Mouse (Mus musculus): ENCODE measurements around the gene Tff3.

Tff3 gene

DNA sequence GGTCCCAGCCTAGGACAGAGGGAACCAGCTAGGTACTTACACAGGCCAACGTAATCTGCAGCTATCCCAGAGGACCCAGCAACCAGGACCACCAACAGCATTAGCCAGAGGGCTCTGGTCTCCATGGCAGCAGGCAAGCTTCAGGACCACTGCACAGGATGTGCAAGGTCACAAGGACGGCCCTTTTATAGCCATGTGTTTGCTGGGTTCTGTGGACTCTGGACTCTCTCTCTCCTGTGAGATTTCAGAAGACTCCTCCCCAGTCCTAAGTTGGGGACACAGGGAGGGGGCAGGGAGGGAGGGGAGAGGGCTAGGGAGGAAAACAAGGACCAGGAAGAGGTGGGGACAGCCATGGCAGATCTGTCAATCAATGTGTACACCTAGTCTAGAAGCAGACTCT is at the start of gene Tff3:
Gene Tff3, minus strand, starts transcription at position 195 of the 400 bp plus-strand sequence.
- no peak for DNase-seq

DNA sequence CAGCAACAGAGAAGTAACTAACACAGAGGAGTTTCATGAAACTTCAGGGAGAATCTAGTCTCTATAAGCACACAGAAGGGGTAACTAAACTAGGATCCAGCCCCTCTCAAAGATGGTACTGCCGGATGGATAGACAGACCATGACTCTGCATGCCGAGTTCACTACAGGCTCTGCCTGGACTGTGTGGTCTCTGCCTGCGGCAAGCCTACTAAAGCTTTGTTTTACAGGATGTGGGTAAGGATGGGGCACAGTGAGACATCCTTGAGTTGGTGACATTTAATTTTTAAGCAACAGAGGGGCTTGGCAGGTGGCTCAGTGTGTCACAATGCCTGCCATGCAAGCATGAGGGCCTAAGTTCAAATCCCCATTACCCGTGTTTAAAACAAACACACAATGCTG is 46.9 kb upstream of the Tff3 start:
- DNase-seq = no peak

DNA sequence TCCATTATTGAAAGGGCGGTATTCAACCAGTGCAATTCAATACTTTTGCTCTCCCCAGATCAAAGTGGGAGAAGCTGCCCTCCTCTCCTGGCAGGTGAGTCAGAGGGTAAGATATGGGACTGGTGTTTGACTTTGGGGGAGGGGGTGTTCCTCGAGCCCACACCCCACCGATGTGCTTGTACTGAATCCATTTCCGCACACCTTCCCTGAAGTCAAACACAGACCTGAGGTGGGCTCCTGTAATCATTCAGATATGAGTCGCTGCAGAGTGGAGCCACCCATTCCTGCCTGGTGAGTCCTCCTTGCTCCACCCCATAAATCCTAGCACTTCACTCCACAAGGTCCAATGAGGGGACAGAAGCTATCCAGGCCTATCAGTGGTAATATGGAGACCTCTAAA is 40.4 kb upstream of the Tff3 start:
- DNase-seq = no peak

DNA sequence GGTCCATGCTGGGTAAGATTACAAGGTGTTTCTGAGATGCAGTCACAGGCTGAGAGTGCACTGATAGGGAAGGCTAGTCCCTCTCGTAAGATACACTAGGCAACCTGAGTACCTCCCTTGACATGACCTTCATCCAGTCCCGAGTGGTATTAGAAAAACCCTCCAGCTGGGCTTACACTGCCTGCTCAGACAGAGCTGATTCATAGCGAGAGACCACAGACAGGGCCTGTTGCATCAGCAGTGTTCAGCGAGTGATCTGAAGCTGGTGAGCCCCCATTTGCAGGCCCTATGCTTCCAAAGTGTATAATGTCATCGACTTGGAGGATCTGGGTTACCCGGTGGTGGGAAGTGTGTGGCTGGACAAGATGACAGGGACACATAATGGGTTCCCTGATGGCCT is 35.7 kb upstream of the Tff3 start, which contains the start of gene Tff1:
Gene Tff1, minus strand, starts transcription at position 151 of the 400 bp plus-strand sequence.
- DNase-seq = no peak

DNA sequence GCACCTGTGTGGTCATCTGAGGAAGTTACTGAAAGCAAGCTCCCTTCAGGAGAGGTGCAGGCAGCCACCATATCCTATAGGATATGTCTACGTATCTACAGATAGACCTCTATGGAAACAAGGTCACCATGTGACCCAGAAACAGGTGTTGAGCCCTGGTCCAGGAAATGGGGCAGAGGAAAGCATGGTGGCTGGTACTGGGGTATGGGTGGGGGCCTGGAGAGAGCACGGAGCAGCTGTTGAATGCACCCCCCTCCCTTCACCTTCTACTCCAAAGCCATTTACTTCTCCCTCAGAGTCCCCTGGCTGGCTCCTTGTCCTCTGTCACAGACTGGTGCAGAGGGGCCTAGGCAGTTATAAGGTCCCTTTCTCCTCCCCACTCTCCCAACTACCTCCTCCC is 34.4 kb upstream of the Tff3 start:
- no peak for DNase-seq

DNA sequence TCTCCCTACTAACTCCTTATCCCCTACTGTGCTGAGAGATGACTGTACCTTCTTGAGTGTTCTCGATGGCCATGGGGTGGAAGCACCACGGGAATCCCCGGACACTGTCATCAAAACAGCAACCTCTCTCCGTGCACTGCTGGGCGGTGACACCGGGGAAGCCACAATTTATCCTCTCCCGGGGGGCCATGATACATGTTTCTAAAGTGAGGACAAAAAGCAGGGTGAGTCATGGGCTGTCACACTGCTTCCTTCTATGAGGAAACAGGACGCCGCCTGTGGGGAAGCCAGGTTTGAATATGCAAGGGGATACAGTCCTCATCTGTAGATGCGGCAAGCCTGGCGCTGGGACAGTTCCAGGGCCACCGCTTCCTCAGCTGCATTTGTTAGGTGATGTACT is 33.2 kb upstream of the Tff3 start:
- DNase-seq = peak; percentile 27

DNA sequence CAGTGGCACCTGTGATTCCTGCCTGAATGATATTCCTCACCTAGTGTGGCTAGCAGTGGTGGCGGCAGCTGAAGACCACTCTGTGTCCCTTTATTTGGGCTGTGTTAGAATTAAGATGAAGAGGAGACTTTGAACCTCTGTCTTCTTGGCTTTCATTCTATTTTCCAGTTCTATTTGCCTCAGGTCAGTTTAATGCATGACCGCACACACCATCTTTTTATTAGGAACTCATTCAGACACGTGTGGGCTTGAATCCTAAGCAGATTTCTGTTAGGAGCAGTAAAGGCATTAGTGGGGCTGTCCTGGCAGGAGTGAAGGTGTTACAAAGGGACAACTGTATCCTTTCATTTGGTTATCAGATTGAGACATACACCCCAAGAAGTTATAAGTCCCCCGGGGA is 30.8 kb upstream of the Tff3 start:
- peak; percentile 71 for DNase-seq

DNA sequence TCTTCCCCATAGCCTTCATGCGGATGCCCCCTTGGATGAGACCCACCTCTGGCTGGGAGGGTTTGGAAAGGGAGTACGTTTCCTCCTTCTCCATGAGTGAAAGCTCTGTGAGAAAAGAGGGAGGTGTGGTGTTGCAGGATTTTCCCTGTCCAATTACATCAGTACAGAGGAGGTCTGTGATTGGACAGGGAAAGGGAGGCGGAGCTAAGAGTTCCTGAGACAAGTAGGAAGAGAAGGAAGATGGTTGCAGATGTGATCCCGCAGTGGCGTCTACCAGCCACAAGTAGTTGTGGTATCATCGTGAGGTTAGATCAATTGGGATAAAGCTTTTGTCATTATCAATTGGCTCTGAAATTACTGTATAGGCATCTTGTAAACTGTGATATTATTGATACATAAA is 28.5 kb upstream of the Tff3 start:
- no peak for DNase-seq

DNA sequence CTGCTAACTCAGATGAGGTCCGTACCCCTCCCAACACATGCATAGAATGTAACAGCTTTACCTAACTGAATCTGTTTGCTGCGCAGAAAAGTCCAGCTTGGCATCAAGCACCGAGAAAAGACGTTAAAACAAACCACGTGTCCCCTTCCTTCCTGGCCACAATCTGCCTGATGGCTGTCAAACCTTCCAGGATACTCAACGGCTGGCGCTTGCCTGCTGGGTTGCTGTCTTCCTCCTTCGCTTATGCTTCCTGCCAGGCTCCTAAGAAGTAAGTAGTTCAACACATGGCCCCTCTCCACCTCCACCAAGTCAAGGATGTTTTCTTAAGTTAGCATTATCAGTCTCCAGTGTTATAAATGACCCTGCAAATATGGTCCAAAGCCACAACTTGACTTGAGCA is 24.3 kb upstream of the Tff3 start:
- no peak for DNase-seq

DNA sequence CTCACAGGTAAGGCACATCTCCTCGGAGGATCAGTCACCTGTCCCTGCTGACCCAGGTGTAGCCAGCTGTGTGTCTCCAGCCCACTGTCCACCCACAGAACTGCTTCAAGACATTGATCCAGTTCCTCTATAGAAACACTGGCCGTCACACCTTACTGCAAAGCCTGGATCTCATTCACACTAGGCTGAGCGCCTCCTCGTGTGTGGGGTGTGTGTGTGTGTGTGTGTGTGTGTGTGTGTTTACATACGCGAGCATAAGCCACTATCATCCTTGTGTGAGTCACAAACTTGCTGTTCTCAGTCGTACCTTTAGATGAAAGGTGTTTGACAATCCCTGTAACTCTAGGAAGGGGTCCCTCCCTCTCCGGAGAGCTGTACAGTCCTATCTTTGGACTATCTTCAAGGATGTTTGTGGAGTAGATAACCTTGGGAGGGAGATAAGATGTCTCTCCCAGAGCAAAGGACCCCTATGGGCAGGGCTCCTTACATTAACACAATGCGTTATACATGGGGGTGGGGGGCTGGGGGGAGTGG is 23.6 kb upstream of the Tff3 start:
- no peak for DNase-seq

DNA sequence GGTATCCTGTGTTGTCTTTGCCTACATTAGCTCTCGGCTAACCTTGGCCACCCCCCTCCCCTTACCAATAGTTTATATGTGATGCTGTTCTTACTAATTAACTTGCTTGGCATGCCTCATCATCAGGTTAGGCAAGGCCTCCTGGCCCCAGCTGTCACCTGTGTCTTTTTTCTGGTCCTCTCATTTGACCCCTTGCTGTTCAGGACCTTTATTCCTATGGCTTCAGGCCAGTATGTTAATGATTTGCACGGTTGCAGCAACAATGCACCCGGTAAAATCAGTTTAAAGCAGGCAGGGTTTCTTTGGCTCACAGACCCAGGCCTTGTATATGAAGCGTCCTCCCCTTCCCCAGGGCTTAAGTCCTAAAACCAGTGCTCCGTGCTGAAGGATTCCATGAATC is 23.1 kb upstream of the Tff3 start:
- DNase-seq = peak; percentile 94

DNA sequence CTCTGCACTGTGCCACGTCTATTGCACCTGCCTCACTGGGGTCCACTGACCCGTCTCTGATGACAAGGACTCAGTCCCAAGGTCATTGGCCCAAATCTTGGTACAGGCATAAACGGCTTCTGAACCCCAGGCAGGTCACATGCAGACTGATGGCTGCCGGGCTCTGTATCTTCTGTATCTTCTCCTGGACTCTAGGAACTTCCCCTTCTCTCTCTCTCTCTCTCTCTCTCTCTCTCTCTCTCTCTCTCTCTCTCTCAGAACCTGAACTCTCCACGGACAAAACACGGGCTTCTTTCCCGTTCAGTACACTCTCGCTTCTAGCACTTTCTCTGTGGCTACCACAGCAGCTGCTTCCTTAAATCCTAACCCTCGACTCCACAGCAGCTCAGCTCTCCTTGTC is 16.6 kb upstream of the Tff3 start:
- DNase-seq = no peak

DNA sequence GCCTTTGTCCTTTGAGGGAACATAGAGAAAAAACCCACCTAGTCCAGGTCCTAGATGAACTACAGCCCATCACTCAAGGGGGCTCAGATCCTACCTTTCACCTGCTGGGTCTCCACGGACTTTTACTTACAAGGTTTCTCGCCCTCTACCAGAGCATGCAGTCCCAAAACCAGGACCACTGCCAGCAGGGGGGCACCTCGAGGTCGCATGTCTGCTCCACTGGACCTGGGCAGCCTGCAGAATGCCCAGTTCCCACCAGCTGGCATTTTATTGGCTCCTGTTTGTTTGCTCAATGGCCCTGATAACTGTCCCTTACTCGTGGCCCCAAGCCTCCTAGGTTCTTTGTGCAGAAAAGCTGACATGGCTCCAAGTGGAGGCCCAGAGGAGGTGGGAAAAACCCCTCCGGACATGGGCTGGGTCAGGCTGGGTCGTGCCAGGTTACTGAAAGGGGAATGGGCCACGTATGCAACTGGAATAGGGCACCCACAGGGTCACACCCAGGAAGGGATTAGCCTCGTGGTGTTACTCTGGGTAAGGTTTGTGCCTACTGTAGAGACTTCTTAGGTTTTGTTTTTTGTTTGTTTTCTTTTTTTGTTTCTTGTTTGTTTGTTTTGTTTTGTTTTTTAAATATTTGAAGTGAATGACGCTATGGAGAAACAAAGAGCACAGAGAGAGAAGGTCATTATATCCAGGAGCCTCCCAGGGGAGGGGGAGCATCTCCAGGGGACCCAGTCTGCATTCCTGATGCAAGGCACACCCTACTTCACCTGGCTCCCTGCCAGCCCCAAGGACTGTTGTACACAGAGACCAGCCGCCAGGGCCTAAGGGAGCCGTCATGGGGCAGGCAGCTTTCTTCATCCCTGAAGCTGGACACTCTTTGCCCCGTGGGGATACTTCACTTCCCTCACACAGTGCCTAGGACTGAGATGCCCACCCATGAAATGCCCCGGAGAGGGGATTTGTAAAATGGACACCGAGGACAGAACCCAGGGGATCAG is 14.9 kb upstream of the Tff3 start, which contains the start of gene Tff2:
Gene Tff2, minus strand, starts transcription at position 243 of the 998 bp plus-strand sequence.
- DNase-seq = no peak

DNA sequence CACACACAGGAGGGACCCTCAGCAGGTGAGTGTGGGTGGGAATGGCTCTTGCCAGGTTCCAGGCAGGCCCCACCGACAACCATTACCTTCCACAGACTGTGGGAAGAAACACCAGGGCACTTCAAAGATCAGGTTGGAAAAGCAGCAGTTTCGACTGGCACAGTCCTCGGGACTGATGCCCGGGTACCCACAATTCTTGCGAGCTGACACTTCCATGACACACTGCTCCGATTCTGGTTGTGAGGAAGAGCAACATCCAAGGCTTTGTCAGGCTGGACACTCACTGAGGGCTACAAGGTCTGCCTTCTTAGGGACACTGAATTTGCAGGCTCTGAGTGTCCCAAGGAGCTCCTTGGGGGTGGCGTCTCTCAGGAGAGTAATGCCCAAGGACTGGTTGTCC is 12.7 kb upstream of the Tff3 start:
- DNase-seq = no peak

DNA sequence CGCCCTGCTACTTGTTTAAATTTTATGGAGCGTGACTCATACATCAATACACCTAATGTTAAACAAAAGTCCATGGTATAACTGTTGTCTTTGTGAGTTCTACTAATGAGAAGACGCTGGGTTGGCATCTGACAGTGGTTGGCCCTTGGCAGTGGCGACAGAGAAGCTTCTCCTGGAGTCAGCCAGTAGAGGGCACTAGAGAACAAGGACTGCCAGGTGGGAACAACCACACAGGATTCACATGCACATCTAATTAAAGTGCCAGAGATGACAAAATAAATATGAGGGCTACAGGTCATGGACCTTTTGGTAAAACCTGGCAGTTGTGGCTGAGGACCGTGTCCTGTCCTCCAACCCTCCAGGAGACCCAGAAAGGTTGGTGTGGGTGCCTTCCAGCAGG is 9.0 kb upstream of the Tff3 start:
- DNase-seq = peak; percentile 71

DNA sequence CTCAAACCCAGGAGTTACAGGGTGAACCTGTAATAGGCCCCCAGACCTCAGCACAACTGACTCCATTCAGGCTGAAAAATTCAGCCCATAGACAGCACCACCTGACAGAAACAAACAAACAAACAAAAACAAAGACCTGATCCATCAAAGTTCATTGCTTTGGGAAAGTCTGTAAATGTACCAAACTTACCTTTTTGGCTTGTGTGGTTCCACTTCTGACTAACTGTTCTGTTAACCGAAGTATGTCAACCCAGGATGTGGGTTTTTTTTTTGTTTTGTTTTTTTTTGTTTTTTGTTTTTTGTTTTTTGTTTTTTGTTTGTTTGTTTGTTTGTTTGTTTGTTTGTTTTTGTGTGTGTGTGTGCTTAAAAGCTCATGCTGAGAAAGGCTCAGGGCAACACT is 7.4 kb upstream of the Tff3 start:
- DNase-seq = no peak

DNA sequence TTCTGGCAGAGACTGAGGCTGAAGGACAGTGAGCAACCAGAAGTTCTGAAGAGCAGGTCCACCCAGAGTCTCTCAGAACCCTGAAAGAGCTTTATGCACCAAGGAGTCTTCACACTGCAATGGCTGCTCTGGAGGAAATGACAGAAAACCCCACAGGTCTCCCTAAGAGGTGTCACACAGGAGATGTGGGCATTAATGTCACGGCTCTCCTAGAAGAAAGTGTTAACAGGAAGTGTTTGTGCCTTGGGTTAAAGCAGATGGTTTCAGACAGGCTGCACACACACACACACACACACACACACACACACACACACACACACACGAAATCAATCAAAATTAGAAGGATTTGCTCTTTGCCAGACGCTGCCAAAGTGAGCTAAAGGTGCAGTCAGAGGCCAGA is 6.8 kb upstream of the Tff3 start:
- no peak for DNase-seq

DNA sequence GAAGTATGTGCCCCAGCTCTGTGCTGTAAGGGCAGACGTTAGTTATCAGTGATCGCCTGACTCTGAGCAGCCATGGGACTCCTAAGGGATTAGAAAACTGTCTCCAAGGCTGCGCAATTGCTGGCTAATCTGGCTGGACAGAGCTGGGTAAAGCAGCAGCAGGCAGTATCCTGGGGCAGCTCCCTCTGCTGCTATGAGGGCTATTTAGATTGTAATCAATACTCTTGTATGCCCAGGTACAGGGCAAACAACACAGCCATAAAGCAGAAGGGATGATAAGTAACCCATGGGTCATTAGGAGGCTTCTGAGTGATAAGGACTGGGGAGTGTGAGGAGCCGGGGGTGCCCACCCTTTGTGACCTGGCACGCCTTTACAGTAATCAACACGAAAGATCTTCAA is 5.5 kb upstream of the Tff3 start:
- no peak for DNase-seq

DNA sequence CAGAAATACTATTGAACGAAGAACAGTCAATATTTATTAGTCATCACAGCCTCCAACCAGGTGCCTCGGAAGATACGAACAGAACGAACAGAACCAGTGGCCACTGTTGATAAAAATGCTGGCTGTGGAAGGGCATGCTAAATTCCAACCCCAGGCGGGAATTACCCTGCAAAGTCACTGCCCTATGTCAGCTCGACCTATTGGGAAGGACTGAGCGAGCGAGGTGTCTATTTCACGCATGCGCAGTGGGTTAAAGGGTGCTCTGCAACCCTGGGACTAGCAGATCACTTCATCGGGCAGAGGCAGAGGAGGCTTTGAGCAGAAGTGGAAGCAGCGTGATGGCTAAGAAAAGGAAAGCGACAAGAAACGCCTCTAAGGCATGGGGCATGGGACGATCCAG is 4.3 kb upstream of the Tff3 start:
- DNase-seq = no peak

DNA sequence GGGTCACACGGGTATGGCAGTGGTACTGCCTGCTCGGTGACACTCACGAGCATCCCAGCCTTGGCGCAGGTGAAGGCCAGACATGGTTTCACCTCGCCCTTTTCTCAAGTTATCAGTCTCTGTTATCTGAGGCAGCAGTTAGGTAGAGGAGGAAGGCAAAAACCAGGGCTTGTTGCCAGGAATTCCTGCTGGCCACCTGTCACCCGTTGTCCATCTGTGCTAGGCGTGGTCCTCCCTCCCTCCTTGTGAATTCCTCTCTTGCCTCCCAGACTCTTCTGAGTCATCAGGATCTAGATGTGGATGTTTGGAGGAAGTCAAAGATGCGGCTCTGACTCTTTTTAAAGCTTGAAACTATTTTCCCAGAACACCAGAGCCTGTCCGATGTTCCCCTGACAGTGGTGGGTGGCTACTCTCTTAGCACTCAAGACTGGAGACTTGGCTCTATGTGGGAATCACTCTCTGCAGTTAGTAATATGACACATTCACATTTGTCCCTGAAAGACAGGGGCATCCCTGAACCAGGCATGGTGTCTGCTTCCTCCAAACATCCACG is 1.9 kb upstream of the Tff3 start:
- DNase-seq = no peak

DNA sequence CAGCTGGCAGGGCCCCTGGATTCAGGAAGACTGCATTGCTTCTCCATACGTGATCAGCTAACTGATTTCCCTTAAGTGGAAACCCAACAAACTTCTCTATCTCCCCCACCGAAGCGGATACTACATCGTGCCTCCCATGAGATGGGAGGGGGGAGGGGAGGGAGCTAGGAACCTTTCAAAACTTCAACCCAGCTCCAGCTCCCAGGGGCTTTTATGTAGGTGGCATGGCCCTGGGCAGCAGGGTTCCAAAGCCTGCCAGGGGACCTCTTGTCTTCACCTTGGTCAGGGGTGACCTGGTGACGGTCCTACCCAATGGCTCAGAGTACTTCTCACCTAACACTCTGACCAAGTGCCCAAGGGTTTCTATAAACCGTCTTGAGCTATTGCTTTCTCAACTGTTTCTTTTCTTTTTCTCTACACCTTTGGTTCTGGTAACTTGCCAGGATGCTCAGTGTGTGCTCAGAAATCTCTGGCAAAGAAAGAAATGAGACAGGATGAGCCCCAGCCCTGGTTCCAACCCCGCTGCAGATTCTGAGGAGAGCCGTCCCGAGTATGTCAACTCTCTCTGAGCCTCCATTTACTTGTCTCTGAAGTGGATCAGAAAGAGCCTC is 633 bp downstream of the Tff3 start:
- DNase-seq = no peak

DNA sequence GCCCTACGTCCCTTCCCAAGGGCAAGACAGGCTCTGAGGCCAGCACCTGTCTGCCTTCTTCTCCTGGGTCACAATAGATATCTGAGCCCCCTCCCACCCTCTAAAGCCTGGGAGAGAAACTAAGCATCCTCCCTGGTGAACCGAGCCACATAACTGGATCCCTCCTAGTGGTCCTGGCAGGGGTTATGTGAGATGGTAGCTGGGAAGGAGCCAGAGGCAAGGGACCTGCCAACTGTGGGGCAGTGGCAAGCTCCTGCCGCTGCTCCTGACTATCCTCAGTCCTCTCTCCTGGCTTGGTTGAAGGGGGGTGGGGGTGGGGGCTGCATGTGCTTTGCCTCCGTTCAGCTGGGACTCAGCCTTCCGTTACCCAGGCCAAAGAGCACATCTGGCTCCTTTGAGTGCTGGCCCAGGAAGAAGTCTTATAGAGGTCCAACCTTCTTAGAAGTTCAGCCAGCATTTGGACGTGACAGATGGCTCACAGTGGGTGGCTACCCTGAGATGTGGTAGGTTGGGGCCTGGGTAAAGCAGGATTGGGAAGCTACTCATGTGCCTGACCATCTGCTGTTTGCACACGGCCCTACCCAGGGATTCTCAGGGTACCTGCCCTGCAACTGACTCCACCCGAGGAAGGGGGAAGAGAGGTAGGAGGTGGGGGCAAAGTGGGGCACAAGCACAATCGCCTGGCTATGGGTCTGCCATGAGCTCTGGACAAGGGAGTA is 3.7 kb downstream of the Tff3 start:
- DNase-seq = no peak

DNA sequence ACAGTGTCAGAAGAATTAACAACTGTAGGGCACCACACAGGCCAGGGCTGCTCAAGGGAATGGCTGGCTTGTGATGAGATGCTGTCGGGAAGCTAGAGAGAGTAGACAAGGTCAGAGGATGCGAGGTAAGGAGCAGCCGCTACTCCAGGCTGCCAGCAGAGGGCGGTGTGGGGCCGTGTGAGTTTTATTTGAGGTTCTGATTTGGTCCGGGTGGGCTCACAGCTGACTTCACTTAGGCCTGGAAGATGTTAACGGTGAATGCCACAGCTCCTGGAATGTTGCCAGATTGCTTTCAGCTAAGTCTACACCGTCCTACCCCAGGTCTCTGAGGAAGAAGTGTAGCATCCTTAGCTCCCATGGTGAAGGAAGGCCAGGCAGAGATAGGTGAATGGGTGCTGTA is 7.5 kb downstream of the Tff3 start:
- DNase-seq = peak; percentile 26

Data from kidney, adult 9 months (tissue).